Mouse (Mus musculus): ENCODE results near the gene Tex45.

Tex45 gene

DNA sequence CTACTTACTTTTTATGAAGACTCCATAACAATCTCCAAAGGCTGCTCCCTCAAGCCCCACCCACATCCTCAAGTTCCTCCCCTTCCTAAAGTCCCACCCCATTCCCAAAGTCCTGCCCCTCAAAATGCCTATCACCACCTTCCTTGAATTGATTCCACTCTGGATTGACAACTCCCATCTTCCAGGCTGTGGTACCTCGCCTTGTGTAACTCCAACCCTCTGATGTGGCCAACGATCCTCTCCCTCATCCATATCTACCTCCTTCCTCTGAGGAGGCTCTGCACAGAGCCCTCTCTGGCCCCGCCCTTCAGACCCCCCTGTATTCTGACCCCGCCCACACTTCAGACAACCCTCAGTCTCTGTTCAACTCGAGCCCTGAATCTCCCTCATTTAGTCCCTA is 14.5 kb downstream of the Tex45 start:
- DNase-seq (ENCODE audit: low spot score in 2 of 2) = no peak

DNA sequence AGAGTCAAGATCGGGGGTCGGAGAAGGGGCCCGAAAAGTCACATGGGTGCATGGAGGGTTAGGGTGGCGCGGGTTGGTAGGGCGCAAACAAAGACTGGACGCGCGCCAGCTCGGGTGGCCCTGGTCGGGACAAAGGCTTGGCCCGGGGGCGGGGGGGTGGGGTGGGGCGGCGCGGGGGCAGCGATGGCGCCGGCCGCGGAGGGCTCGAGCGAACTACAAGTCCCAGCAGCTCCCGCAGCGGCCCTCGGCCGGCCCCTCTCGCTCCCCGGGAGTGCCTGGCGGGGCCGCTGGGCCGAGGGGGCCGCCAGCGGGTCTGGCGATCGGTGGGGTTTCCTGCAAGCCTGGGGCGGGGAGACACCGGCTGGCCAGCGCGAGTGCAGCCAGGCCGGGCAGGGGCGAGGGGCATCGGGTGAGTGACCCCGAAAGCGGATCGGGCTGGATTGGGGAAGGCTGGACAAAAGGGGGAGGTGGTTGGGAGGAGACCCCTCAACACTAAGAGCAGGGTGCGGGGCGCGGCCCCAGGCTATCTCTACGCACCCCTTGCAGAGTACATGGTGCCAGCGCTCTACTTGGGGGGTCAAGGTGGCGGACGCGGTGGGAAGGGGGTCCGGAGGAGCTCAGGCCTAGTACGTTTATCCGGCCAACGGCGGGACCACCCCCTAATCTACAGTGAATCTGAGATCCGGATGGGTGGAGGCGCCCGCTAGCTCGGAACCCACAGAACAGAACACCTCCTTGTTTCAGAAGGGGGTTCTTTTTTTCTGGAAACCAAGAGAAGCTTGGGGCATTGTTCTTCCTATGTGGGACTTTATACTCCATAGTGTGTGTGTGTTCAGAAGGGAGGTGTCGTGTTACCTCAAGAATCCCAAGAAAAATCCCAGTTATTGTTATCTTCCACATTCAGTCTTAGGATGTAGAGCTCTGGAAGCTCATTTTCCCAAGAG is 22.5 kb downstream of the Tex45 start, which contains the start of gene Zfp358:
Gene Zfp358, plus strand, starts transcription at position 238 of the 944 bp plus-strand sequence.
- DNase-seq (ENCODE audit: low spot score in 2 of 2) = peak; percentile 49 to 64

DNA sequence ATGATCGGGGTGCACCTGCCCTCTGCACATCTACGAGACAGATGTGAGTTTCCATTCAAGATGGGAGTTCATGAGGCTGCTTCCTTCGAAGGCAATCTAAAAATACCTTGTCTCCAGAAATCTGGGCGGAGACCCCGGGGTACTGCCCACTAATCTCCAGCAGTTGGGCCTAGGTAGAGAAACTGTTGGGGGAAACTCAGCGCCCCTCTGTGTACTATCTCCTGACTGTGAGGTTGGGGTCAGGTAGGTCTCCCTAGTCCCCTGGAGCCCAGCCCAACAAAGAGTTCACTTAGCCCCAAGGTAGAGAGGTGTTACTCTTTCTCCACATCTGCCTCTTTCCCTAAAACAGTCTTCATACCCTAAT is 23.2 kb downstream of the Tex45 start:
- DNase-seq (ENCODE audit: low spot score in 2 of 2) = no peak

DNA sequence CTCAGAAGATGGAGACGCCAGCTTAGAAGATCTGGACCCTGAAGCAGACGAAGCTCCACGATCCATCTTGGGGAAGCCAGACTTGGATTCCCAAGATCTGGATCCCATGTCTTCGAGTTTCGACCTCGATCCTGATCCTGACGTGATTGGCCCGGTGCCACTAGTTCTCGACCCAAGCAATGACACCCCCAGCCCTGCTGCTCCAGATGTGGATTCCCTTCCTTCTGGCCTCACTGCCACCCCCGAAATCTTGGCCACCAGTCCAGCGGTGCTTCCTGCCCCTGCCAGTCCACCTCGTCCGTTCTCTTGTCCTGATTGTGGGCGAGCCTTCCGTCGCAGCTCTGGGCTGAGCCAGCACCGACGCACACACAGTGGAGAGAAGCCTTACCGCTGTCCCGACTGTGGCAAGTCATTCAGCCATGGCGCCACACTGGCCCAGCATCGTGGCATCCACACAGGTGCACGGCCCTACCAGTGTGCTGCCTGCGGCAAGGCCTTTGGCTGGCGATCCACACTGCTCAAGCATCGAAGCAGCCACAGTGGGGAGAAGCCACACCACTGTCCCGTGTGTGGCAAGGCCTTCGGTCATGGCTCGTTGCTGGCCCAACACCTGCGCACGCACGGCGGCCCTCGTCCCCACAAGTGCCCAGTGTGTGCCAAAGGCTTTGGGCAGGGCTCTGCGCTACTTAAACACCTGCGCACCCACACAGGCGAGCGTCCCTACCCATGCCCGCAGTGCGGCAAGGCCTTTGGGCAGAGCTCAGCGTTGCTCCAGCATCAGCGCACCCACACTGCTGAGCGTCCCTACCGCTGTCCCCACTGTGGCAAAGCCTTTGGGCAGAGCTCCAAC is 25.1 kb downstream of the Tex45 start:
- no peak for DNase-seq (ENCODE audit: low spot score in 2 of 2)

DNA sequence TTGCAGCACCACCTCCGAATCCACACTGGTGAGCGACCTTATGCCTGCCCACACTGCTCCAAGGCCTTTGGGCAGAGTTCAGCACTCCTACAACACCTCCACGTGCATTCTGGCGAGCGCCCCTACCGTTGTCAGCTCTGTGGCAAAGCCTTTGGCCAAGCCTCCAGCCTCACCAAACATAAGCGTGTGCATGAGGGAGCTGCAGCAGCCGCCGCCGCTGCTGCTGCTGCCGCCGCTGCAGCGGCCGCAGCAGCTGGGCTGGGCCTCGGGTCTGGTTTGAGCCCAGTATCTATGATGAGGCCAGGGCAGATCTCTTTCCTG is 25.7 kb downstream of the Tex45 start:
- DNase-seq (ENCODE audit: low spot score in 2 of 2) = no peak

DNA sequence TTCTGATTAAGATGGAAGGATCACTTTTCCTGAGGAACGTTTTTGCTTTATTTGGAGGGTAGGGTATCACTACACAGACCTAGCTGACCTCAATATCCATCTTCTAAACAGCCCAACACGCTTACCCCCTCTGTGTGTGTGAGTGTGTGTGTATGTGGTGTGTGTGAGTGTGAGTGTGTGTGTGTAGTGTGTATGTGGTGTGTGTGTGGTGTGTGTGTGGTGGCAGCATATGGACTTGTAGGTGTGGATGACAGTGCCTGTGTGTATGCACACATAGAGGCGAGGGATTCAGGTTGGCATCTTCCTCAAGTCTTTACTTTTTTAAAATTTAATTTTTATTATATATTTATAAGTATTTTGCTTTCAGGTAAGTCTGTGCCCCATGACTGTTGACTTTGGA is 27.9 kb downstream of the Tex45 start:
- no peak for DNase-seq (ENCODE audit: low spot score in 2 of 2)

DNA sequence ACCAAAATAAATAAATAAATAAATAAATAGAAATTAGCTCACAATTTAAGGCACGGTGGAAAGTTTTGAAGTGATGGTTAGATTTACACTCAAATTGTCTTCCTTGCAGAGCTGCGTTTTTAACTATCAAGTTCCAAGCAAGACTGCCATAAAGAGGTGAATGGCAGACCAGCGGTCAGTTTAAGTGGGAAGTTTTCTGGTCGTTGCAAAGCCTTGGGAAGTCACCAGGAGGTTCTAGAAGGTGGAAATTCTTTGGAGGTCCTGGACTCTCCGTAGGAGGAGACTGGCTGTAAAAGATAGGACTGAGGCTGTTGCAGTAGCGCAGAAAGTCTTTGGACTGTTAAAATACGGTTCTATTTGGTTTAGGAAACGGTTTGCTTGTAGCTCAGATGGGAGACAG is 29.1 kb downstream of the Tex45 start:
- DNase-seq (ENCODE audit: low spot score in 2 of 2) = no peak

DNA sequence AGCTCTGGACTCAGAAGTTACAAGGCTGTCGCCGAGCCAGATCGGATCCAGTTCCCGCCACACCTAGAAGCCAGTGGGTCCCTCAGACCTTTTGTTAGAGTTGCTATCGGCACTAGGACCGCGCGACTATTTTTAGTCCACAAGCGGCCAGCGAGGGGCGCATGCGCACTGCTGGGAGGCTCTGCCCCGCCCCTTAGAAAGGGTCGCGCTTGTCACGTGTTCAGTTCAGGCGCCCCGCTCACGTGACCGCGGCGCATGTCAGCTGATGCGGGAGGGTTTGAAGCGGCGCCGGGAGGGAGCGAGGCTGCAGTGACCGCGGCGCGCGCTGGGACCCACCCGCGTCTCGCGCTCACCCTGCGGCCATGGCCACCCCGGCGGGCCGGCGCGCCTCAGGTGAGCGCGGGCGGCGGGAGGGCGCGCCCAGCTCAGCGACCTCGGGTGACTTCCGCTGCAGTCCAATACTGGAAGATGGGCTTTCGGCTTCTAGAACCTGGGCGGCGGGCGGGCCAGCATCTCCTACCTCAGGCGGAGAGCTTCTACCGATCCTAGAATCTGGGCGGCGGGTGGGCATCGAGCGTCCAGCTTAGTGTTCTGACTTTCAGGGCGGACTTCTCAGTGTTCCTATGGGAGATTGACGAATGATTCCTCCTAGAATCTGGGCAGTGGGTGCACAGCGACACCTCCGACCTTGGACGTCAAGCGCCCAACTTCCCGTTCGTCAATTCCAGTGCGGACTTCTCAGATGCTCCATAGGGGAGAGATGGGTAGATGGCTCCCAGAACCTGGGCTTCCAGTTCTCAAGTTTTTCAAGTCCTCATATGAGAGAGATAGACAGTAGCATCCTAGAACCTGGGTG is 29.8 kb downstream of the Tex45 start, which contains the start of gene Mcoln1:
Gene Mcoln1, plus strand, starts transcription at position 223 of the 856 bp plus-strand sequence.
- peak; percentile 97 to 99 for DNase-seq (ENCODE audit: low spot score in 2 of 2)

DNA sequence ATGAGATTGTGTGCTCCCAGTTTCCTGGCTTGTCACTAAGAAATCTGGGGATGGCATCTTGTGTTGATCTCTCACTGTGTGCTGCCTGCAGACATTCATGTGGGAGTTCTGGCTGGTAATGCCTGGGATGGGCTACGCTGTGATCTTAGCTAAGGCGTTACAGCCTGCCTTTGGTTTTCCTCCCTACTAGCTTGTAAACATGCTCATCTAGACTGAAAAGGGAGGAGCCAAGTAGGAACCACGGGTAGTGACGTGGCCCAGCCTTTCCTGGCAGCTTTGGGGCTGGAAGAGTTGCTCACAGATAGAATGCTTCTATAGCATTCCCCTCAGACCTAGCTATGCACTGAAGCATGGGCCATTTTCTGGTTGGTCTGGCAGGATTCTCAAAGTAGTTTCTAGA is 31.6 kb downstream of the Tex45 start:
- no peak for DNase-seq (ENCODE audit: low spot score in 2 of 2)

DNA sequence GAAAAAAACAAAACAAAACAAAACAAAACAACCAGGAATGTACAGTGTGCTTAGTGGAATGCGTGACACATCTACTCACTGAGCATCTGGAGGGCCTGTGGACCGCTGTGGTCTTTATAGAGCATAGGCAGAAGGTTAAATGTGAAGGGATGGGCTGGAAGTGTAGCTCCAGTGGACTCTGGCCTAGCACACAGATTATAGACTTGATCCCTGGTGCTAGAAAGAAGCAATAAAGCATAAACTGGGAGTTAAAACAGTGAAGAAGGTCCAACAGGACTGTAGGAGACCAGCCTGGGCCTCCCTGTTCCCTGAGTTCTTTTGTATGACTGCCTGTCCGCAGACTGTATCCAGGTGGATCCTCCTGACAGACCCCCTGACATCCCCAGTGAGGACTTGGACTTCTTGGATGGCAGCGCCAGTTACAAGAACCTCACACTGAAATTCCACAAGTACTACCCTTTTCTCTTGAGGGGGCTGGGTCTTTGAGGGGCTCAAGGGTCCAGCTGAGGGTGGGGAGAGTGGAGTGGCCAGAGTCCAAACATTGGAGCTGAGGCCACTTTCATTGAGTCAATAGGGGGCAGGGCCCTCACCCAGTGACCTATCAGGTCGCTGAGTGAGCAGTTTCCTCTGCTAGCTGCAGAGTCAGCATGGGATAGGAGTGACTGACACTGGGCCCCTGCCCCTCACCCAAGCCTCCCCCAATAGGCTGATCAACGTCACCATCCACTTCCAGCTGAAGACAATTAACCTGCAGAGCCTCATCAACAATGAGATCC is 37.5 kb downstream of the Tex45 start:
- no peak for DNase-seq (ENCODE audit: low spot score in 2 of 2)

DNA sequence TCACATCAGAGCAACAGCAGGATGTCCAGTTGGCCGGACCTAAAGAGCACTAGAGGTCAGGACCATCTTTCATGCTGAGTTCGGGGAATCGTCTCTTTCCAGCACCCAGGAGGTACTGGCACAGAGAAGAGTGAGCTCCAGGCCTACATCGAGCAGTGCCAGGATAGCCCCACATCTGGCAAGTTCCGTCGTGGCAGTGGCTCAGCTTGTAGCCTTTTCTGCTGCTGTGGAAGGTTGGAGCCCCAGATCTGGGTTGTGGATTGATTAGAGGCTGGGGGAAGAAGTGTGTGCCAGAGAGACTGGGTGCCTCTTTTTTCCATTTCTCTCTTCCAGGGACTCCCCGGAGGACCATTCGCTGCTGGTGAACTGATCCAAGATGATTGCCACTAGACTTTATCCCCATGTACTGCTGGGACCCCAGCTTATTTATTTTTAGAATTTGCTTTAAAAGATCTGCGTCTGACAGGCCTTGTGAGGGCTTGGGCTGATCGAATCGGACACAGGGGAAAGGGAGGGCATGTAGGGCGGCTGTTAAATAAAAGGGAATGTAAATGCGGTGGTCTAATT is 44.1 kb downstream of the Tex45 start:
- no peak for DNase-seq (ENCODE audit: low spot score in 2 of 2)

DNA sequence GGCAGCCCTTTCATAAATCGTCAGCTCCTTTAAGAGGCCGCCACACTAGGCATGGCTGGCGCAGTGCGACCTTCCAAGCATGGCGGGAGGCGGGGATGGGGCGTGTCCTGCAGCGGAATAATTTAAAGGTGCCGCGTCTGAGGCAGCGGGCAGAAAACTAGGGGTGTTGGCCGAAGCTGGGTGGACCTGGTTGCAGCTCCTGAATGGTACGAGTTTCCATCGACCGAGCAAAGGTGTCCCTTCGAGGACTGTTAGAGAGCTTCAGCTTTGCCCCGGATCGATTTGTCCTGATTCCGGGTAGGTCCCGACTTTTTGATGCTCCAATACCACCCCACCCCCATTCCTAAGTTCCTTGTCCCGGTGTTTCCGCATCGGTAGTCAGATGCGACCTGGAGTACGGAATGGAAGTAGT is 44.6 kb downstream of the Tex45 start, which contains the start of gene Pnpla6:
Gene Pnpla6, plus strand, starts transcription at position 125 of the 412 bp plus-strand sequence.
- peak; percentile 82 to 89 for DNase-seq (ENCODE audit: low spot score in 2 of 2)

DNA sequence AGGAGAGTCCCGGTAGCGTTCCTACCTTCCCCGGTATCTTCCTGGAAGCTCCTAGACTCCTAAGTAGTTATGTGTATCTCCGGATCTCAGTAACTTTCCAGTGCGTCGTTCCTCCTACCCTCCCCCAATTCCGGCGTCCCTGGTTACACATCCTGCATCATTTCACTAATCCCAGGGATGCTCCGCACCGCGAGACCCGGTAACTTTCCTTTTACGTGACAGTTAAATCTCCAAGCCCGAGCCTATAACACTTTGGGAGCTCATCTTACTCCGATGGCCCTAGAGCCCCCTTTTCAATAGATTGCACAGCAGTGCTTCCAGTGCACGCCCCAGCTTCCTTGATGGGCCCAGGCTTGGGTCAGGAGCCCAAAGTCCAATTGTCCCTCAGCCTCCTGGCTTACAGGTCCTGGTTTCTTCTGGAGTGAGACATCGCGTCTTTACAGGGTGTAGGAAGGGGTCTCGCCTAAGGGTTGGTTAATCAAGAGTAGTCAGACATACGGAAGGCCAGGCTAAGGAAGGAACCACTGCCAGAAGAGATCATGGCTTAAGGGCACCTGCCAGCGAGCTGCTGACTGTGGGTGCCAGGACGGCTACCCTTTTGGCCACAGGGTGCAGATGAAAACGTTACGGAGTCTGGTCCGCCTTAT is 45.2 kb downstream of the Tex45 start:
- DNase-seq (ENCODE audit: low spot score in 2 of 2) = peak; percentile 61 to 67

DNA sequence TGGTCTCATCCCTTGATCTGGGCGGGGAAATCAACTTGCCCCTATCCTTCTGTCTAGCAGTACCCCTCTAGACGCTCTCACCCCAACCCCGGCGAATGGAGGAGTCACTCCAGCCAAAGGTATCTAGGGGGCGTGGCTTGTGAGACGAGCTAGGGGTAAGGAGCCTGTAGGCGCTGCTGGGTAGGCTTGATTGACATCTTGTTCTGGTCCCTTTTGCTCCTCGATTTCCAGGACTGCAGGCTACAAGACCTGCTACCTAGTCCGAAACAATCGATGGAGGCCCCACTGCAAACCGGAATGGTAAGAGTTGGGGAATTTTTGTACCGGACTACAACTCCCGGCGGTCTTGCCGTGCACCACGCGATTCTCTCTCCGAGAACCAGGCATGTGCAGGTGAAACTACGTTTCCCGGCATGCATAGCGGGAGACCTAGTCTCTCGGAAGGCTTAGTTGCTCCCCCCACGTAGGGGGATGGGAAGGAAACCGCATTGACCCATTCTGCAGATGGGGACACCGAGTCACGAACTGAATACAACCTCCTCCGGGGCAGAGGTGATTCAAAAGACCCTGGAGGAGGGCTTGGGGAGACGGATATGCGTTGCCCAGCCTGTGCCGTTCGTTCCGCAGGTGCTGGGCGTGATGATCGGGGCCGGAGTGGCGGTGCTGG is 45.9 kb downstream of the Tex45 start:
- peak; percentile 91 to 92 for DNase-seq (ENCODE audit: low spot score in 2 of 2)

DNA sequence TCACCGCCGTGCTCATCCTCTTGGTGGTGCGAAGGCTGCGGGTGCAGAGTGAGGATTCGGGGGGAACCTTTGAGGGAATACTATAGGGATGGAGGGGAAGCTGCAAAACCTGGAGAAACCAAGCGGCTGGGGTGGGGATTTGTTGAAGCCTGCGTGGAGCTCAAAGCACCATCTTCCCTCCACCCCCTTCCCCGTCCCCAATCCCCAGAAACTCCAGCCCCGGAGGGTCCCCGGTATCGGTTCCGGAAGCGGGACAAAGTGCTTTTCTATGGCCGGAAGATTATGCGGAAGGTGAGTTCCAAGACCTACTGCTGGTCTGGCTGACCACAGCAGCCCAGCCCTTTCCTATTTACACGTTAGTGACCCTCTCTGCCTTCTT is 46.4 kb downstream of the Tex45 start:
- DNase-seq (ENCODE audit: low spot score in 2 of 2) = peak in 1 of 2 experiments; percentile 36

DNA sequence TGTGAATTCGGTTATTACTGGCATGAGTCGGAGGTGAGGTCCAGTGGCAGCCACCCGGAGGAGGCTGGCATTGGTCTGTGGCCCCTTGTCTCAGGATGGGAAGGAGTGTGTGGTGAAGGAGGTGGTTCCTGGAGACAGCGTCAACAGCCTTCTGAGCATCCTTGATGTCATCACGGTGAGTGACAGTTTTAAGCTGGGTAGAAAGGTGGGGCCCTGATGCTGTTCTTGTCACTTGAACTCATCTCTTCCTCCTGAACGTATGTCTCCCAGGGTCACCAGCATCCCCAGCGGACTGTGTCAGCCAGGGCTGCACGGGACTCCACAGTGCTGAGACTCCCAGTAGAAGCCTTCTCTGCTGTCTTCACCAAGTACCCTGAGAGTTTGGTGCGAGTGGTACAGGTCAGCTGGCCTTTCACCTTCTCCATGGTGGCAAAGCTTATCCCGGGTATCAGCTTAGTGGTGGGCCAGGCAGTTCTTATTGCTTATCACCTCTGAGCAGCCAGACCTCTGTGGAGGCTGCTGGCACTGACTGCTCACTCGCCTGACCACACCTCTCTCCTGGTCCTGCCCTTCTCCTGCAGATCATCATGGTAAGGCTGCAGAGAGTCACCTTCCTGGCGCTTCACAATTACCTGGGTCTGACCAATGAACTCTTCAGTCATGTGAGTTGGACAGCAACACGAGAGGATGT is 51.5 kb downstream of the Tex45 start:
- no peak for DNase-seq (ENCODE audit: low spot score in 2 of 2)

DNA sequence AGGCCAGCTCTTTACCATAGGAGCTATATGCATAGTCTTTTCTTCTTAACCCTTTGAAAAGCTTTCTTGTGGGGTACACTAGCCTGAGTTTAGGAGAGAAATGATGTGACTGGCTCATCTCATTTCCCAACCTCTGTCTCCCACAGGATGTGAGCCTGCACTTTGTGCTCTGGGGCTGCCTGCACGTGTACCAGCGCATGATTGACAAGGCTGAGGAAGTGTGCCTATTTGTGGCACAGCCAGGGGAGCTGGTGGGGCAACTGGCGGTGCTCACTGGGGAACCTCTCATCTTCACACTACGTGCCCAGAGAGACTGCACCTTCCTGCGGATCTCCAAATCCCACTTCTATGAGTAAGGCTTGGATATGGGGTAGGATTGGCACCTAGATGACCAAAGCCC is 60.2 kb downstream of the Tex45 start:
- no peak for DNase-seq (ENCODE audit: low spot score in 2 of 2)

DNA sequence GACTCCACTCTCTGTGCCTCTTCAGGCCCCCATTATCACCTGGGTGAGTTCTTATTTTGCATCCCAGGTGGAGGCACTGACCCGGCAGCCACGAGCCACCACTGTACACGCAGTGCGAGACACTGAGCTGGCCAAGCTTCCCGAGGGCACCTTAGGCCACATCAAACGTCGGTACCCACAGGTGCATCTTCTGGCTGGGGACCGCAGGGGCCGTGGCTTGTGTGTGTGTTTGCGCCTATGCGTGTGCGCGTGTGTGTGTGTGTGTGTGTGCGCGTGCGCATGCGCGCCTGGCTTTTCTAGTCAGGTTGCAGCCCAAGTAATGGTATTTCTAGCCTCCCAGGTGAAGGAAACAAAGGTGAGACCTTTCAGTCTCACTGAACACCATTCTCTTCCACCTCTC is 61.3 kb downstream of the Tex45 start:
- DNase-seq (ENCODE audit: low spot score in 2 of 2) = no peak
